Mouse (Mus musculus): ENCODE measurements around the gene Focad.

The Focad gene

GRCm38 (mm10) chr4:88155490-88156160 is 61.2 kb downstream of the Focad start:
- DNase-seq (ENCODE audit: low spot score in 2 of 2), result no peak

GRCm38 (mm10) chr4:88156961-88157360 is 62.5 kb downstream of the Focad start:
- DNase-seq (ENCODE audit: low spot score in 2 of 2), result no peak

DNA sequence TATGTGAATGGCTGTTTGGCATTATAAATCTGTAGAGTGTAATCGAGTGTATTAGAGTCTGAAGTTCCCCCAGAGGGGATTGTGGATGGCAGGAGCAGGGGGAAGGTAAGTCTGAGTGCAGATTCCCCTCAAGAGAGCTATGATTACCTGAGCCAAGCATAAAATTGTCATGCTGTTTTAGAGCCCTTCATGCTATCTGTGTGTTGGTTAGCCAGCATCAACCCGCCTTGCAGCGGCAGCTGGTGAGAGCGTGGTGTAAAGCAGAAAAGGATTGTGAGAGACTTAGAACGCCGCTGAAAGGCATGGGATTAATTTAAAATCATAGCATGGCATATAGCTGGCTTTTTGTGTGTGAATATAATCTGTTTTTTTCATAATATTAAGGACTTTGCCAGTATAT is 63.2 kb downstream of the Focad start:
- no peak for DNase-seq (ENCODE audit: low spot score in 2 of 2)

- DNase-seq (ENCODE audit: low spot score in 2 of 2), result no peak
Observed at GRCm38 (mm10) chr4:88159256-88159655, 64.8 kb downstream of the Focad start.

- no peak for DNase-seq (ENCODE audit: low spot score in 2 of 2)
Observed at GRCm38 (mm10) chr4:88159700-88160099, 65.3 kb downstream of the Focad start.

GRCm38 (mm10) chr4:88163511-88164247 is 69.2 kb downstream of the Focad start:
- DNase-seq (ENCODE audit: low spot score in 2 of 2), result no peak

- no peak for DNase-seq (ENCODE audit: low spot score in 2 of 2)
Observed at GRCm38 (mm10) chr4:88167008-88167862, 72.8 kb downstream of the Focad start.

GRCm38 (mm10) chr4:88175058-88175974 is 80.9 kb downstream of the Focad start:
- no peak for DNase-seq (ENCODE audit: low spot score in 2 of 2)

GRCm38 (mm10) chr4:88179296-88179695 is 84.9 kb downstream of the Focad start:
- DNase-seq (ENCODE audit: low spot score in 2 of 2), result no peak

DNA sequence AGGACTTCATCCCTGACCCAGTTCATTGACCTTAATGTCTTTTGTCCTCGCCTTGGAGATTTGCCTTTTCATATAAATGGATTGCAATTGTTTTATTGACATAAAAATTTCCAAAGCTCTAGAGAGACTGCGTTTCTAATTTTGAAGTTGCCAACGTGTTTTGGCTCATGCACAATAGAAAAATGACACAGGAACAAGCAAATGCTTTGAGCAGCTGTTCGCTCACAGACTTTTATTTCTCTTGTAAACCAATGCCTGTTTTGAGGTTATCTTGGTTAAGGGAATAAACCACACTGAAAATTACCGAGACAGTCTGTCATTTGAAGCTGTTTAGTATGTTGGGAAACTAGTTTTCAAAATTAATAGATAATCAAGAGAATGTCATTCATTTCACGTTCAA is 89.9 kb downstream of the Focad start:
- DNase-seq (ENCODE audit: low spot score in 2 of 2), result no peak

DNA sequence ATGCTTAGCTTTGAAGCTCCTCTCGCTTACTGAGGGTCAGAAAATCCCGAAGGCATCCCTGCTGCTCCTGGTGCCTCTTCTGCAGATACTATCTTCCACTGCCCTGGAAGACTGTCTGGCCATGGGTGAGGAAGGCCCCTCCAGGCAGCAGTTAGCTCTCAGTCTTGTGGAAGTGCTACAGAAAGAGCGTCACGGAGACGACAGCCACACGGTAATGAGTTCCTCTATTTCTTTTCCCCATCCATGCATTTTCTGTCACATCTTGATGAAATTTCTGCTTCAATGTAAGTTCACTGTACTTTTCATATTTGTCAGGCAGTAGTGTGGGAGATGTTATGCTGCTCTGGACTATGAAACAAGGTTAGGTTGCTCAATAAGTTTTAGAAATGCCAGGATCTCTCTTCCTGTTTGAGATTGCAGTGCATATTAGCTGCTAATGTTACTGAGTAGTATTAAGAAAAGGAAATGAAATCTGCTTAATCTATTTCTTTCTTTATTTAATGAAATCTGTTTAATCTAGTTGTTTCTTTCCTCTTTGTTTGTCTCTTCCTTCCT is 91.5 kb downstream of the Focad start:
- no peak for DNase-seq (ENCODE audit: low spot score in 2 of 2)

DNA sequence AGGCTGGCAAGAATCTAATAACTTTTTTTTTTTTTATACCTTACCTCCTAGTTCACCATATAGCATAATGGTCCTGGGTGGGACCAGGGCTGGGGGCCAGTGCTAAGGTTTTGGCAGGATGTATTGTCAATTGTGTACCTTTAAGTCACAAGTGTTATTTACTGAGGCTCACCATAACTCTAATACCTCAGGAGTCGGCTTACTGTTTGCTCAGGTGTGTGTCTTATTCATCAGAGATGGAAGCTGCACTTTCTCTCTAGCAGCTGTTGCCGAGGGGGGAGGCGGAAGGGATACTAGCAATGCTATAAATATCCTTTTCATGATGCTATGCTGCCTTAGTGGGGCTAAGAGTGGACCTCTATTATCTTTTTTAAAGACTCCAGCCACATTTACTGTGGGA is 93.2 kb downstream of the Focad start:
- DNase-seq (ENCODE audit: low spot score in 2 of 2), result no peak

DNA sequence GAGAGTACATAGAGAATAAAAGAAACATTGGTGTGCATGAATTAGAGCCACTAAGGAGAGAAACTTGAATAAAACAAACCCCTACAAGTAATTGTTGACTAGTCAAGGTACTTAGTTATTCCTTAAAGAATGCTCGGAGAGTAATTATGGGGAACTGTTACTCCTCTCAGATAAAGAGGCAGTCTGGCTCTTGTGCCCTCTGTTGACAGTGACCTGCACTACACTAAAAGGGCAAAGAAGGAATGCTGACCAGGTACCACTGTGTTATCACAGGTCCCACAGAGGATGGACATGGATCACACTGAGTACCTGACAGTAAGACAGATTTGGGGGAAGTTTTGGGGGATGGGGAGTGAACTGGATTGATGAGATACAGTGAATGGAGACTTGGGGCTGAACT is 95.1 kb downstream of the Focad start:
- DNase-seq (ENCODE audit: low spot score in 2 of 2), result no peak

GRCm38 (mm10) chr4:88194256-88194655 is 99.8 kb downstream of the Focad start:
- DNase-seq (ENCODE audit: low spot score in 2 of 2), result no peak

DNA sequence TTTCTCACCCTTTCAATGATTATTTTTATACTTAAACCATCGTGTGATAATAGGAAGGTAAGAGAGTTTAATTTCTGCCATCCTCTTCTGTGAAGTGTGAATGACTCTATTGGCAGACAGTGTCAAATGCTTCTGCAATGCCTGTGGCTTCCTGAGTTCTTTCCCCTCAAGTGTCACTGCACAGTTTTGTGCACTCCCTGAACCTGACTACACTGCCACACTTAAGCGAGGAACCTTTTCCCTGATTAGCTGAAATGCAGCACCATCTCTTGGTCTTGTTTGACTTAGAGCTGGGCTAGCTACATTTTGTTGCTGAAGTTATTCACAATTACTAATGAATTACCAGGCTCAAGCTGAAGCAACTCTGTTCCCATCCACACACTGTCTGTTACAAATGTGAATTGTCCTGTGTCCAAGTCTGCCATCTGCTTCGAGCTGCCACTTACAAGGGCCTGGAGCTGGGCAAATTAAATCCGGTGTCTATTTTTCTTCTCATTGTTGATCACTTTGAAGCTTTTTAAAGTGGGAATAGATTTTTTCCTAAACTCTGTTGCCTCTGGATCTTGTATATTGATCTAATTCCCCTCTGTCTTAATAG is 101.6 kb downstream of the Focad start:
- no peak for DNase-seq (ENCODE audit: low spot score in 2 of 2)

DNA sequence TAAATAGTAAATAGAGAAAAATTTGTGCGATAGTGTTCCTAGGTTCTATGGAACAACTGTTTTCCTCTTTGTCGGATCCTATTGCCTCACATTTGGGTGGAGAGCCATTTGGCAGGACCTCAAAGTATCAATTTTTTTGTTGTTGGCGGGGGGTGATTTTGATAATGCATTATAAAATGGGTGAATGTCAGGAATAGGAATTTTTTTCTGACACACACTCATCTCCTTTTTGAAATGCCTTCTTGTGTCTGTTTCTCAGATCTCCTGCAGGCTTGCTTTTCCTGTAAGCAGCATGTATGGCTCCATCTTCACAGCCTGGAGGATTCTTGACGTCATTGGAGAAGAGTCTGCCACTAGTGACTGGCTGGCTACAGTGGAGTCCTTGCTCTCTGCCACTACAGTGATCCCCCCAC is 102.1 kb downstream of the Focad start:
- no peak for DNase-seq (ENCODE audit: low spot score in 2 of 2)

DNA sequence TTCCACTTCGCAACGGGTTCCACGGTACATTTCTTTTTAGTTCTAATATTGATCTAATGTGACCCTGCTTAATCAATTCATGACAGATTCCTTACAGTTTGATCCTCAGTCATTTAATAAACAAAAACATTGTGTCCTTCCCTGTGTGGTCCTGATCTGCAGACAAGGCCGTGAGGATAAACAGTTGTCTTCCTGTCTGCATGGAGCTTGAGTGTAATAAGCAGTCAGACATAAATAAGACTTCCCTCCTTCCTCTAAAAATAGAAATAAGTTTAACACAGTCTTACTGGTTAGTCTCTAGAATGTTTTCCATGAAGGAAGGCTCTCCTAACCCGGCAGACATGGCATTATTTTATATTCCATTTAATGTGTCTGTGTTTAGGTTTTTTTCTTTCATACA is 102.8 kb downstream of the Focad start:
- DNase-seq (ENCODE audit: low spot score in 2 of 2), result no peak

- no peak for DNase-seq (ENCODE audit: low spot score in 2 of 2)
Observed at GRCm38 (mm10) chr4:88199186-88199585, 104.8 kb downstream of the Focad start.

DNA sequence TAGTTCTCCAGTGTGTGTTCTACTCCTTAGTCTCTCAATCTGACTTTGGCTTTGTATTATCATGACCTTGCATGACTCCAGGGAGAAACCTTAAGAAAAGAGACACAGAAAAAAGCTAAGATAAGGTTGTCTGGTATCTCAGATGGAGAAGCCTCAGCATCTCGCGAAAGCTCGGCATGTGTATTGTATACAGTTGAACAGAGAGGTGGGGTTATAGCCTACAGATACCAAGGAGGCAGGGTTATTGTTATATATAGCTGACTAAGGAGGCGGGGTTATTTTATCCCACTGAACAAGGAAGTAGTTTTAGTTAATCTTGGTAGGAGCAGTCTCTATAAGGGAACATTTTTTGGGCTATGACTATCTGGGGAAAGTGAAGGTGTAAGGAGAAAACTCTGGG is 106.6 kb downstream of the Focad start:
- no peak for DNase-seq (ENCODE audit: low spot score in 2 of 2)

DNA sequence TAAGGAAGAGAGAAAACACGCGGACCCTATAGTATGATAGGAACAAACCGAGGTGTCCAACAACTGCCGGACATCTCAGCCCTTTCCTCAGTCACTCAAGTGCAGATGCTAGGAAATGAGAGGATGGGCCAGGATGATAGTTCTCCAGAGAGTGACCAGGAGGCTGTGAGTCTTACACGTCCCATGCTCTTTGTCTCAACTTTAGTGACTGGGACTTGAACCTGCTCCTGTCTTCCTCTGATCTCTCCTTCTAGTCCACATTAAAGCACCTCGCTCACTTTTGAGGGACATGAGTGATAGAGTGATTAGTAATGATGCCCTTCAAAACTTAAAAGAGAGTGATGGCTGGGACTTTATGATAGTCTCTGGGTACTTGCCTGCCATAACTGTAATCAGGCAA is 114.2 kb downstream of the Focad start:
- DNase-seq (ENCODE audit: low spot score in 2 of 2), result no peak

DNA sequence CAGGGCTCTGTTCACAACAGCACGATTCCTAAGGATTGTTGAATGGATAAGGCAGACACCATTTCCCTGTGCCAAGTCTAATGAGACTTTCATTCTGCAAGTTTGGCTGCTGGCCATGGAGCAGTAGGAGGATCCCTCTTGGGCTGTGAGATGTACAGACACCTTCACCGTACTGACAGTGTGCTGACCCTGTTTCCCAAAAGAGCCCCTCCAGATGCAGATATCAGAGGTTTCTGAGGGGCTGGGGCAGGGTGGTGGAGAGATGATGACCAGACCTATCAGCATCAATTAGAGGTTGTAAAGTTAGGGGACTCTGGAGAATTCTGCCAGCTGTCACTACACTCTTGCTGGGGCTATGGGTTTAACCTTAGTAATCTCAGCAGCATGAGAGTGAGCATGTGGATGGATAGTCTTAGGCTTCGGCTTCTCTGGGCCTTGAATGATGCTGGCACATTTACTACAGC is 115.0 kb downstream of the Focad start:
- DNase-seq (ENCODE audit: low spot score in 2 of 2), result no peak
